Mouse (Mus musculus) bone marrow macrophage, adult 2 months (primary cell): ENCODE measurements around the gene Pxk.
"Not testable (repeated sequence)": the region's sequence is repeated elsewhere in the genome, so short reads cannot be mapped to it uniquely, and the experiment has no call there.

Source experiments
- CTCF ChIP-seq: IDR thresholded peaks from 2 replicates; pipeline ENCODE4 v1.5.1; 2012; ENCODE audit warnings: low read depth, mild to moderate bottlenecking, low read length, moderate library complexity
- POLR2A ChIP-seq: IDR thresholded peaks from 2 replicates; pipeline ENCODE4 v1.6.1; 2012; ENCODE audit warnings: mild to moderate bottlenecking, low read depth, low read length, borderline replicate concordance

- TF ChIP-seq CTCF, POLR2A: not testable (repeated sequence)
Observed at GRCm38 (mm10) chr14:8173542-8174250, 75.7 kb downstream of the Pxk start.
